Mouse (Mus musculus) bone marrow macrophage, adult 2 months (primary cell): ENCODE results near the gene Scaf8.
"Not testable (repeated sequence)": the region's sequence is repeated elsewhere in the genome, so short reads cannot be mapped to it uniquely, and the experiment has no call there.

Experiments
- CTCF ChIP-seq: IDR thresholded peaks from 2 replicates; pipeline ENCODE4 v1.5.1; 2012; ENCODE audit warnings: low read depth, mild to moderate bottlenecking, low read length, moderate library complexity
- POLR2A ChIP-seq: IDR thresholded peaks from 2 replicates; pipeline ENCODE4 v1.6.1; 2012; ENCODE audit warnings: mild to moderate bottlenecking, low read depth, low read length, borderline replicate concordance

GRCm38 (mm10) chr17:3081512-3082100, 33.2 kb upstream of the Scaf8 start:
- not testable (repeated sequence) for TF ChIP-seq CTCF, POLR2A
